Mouse (Mus musculus) liver, postnatal 0 days (tissue): Measurements from ENCODE around the gene Ppp2r5b.

Experiments used
- CTCF ChIP-seq: sonication (generic); IDR thresholded peaks from 2 replicates; pipeline ENCODE4 v1.5.1; 2016; ENCODE audit warnings: antibody characterized with exemption, low read depth
- EP300 ChIP-seq: IDR thresholded peaks from 2 replicates; pipeline ENCODE4 v1.6.1; 2016; ENCODE audit warnings: antibody characterized with exemption, low read depth, mild to moderate bottlenecking

- peak; percentile 36 for TF ChIP-seq CTCF
- no peak for TF ChIP-seq EP300
Observed at GRCm38 (mm10) chr19:6265727-6266182, 30.1 kb upstream of the Ppp2r5b start.
